Mouse (Mus musculus) testis, postnatal 14 days (tissue): ENCODE data around the gene Ankrd28.
"Not testable (repeated sequence)": the region's sequence is repeated elsewhere in the genome, so short reads cannot be mapped to it uniquely, and the experiment has no call there.

Source experiments
- DNase-seq: peaks from one replicate; pipeline ENCODE4 v3.0.0; 2021; ENCODE audit warnings: low spot score

Ankrd28 gene

GRCm38 (mm10) chr14:31793979-31794775, 36.3 kb downstream of the Ankrd28 start:
- no peak for DNase-seq

GRCm38 (mm10) chr14:31790797-31791196, 39.7 kb downstream of the Ankrd28 start:
- DNase-seq = no peak

GRCm38 (mm10) chr14:31786906-31787305, 43.5 kb downstream of the Ankrd28 start:
- no peak for DNase-seq

GRCm38 (mm10) chr14:31785681-31786080, 44.8 kb downstream of the Ankrd28 start:
- no peak for DNase-seq

GRCm38 (mm10) chr14:31784975-31785374, 45.5 kb downstream of the Ankrd28 start:
- no peak for DNase-seq

DNA sequence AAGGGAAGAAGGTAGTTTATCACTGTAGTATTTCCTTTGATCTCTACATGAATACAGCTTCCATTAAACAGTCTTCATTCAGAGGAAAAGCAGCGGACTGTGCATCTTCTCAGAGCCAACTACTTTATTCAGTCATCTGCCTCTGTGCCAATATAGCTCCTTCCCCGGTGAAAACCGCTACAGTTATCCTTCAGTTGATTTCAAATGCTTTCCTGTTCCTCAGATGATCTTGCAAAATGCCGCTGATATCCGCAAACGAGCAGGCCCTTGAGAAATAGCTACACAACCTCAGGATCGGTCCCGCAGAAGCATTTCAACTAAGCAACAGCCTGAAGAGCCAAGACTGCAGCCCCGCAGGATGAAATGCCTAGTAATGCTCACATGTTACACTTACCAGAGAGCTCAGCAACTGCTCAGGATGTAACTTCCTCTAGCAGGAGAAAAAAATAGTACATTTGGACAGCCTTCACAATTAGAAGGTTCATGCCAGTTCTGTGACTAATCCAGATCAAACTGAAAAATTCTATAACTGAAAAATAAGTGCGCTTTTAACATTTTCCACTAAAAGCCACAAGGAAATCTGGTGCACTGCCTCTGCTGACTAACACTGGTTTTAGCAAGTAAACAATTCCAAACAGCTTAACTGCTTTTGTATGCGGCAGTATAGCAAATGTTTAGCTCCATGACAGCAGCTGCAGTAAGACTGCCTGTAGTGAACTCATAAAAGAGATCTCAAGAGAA, 49.0 kb downstream of the Ankrd28 start:
- DNase-seq = no peak

DNA sequence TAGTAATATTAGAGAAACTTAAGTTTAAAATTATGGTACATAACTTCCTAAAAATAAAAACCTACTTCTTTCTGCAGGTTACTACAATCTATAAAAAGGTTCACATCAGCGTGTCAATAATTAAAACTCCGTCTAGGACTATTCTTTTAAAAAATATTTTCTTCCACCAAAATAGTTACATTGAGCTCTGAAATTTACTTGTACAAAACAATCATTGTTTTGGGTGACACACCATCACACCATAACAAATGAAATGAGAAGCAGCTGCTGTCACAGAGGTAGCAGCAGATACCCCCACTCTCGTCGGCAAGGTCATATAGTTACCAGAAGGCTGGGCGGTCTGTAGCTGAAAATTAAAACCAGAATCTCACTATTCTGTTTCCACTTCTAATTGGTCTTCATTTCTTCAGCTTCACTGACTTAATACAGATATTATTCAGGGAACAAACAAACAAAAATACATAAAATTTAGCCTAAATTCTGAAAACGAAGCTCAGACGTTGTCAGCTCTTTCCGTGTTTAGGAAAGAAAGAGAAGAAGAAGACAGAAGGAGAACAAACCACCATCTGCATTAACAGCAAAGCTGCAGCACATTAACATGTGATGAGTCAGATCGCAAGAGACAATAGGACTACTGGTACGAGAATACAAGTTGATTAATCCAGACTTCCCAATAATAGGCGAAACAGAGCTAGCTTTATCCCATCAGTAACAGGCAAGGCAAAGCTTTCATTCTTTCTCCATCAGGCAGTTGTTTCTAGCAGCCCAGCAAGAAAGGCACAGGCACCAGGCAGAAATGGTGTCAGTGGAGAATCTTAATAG, 49.8 kb downstream of the Ankrd28 start:
- no peak for DNase-seq

DNA sequence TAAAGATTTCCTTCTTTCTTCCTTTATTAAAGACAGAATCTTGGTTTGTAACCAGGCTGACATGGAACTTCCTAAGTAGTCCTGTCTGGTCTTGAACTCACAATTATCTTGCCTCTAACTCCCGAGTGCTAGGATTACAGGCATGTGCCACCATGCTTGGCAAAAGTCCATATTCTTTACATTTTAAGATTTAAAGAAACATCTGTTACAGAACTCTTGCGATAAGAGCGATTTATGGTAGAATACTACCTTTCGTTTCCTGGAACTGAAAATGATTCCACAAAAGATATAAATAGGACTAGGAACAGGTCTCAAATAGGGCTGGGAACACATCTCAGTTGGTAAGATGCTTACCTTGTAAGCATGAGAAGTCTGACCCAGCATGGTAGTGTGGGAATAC, 56.9 kb downstream of the Ankrd28 start:
- no peak for DNase-seq

DNA sequence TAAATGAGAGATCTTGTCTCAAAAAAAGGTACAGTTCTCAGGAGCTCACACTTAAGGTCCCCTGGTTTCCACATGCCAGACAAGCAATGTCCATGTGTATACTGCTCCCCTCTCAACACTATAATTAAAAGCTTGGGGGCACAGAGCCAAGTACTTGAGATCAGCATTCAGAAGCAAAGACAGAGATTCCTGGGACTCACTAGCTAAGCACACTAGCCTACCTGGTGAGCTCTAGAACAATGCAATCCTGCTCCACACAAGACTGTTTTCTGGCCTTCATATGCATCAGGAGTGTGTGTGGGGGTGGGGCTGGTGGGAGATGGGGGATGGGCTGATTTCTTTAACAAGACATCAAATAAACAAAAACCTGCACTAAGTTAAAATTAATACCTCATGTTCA, 58.2 kb downstream of the Ankrd28 start:
- DNase-seq = no peak

- DNase-seq = no peak
Measured at GRCm38 (mm10) chr14:31768531-31768930, 61.9 kb downstream of the Ankrd28 start.

- no peak for DNase-seq
Measured at GRCm38 (mm10) chr14:31764083-31764482, 66.4 kb downstream of the Ankrd28 start.

DNA sequence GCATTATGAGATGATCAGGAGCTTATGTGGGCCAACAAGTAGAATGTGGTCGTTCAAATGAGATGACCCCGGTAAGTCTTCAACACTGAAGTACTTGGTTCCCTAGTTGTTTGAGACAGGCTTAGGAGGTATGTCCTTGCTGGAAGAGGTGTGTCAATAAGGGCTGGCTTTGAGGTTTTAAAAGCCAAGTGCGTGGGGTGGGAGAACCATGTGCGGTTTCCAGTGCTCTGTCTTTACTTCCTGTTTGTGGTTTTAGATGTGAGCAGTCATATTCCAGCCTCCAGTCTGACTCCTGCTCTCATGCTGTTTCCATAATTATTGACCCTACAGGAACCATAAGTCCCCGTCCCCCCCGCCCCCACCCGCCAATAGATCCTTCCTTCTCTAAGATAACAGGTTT, 68.7 kb downstream of the Ankrd28 start:
- no peak for DNase-seq

- no peak for DNase-seq
Measured at GRCm38 (mm10) chr14:31759195-31759594, 71.3 kb downstream of the Ankrd28 start.

DNA sequence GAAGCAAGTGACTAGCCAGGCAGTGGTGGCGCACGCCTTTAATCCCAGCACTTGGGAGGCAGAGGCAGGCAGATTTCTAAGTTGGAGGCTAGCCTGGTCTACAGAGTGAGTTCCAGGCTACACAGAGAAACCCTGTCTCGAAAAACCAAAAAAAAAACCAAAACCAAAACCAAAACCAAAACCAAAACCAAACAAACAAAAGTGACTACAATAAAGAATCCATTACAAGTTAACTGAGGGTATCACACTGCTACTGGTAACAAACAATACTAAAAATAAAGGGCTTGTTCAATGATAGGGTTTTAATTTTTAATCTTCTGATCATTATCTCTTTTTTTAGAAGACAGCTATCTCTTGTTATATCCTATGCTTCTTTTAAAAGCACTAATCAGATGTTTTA, 72.0 kb downstream of the Ankrd28 start:
- DNase-seq = not testable (repeated sequence)

DNA sequence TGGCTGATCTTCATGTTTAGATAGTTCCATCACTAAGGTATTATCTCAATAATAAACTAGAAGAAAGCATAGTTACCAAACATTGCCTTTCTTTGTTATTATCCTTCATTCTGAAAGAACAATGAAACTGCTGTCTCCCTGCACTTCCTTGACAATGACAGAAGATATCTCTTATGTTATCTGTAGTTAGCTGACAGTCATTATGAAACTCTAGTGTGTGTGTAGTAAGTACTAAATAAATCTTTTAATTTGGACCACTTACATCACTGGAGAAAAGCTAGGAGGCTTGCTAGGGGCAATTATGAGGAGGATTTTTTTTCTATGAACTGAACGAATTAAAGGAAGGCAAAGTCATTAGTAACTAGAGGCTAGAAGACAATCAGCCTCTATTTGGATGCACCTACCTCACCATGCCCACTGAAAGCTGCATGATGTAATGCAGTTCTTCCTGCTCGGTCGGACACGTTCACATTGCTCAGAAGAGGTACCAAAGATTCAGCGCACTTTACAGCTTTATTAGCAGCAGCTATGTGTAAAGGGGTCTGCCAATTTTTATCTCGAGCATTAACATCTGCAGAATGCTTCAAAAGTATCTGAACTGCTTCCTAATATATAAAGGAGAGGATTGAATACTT, 82.1 kb downstream of the Ankrd28 start:
- no peak for DNase-seq

- no peak for DNase-seq
Measured at GRCm38 (mm10) chr14:31742523-31742922, 87.9 kb downstream of the Ankrd28 start.

DNA sequence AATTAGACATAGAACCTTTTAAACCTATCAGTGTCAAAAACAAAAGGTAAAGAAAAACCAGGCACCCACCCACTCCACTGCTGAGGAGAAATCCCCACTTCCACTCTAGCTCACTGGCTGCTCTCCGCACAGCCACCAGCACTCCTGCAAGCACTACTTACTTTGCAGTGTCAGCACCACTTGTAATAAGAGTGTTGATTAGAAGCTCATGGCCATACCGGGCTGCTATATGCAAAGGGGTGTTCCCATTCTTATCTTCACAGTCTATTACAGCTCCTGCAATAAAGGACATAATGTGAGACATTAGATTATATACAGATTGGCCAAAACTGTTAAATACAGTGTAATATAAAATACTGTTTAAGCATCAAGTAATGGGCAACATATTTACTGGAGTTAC, 95.6 kb downstream of the Ankrd28 start:
- DNase-seq = no peak

DNA sequence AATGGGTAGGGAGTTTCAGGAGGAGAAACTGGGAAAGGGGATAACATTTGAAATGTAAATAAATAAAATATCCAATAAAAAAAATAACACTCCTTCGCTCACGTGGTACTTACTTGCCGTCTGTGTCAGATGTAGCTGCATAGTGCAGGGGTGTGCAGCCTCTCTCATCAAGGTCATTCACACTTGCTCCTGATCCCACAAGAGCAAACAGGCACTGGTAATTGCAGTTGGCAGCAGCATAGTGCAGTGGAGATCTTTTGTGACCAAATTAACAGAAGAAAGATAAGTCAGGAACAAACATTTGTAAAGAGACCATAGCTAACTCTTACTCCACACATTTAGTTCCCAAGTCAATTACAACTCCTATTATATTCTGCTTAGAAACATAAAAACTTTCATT, 102.9 kb downstream of the Ankrd28 start:
- no peak for DNase-seq

GRCm38 (mm10) chr14:31722746-31723145, 107.7 kb downstream of the Ankrd28 start:
- DNase-seq = no peak

DNA sequence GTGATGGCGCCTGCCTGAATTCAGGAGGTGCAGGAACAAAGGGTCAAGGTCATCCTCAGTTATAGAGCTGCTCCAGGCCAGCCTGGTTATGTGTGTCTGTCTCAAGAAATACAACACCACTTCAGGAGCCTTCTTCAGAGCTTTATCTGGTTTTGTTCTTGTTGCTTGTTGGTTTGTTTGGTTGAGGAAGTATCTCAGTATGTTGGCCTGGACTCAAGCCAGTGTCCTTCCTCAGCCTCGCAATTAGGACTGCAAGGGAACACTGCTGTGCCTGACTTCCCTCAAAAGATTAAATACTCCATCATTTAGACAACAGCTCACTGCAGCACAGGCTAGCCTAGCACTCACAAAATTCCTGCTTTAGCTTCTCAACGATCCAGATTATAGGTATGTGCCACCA, 109.2 kb downstream of the Ankrd28 start:
- no peak for DNase-seq

DNA sequence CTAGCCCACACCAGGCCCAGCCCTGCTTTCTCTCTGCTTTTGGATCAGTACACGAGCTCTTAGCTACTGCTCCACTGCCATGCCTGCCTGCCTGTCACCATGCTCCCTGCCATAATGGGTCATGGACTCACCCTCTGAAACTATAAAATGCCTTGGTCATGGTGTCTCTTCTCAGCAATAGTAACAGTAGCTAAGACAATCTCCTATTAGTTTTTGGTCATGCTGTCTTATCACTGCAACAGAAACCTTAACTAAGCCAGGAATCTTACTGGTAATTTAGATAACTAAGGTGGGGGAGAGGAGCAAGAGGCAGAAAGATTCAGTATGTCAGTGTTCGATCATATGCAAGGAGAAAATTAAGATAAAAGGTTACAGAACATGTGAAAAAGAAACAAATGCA, 112.1 kb downstream of the Ankrd28 start:
- DNase-seq = no peak

- no peak for DNase-seq
Measured at GRCm38 (mm10) chr14:31717360-31717759, 113.1 kb downstream of the Ankrd28 start.
